Mouse (Mus musculus): ENCODE measurements around the gene Zfp503. TPM values are rescaled to one million over a fixed set of nuclear protein-coding genes. Genes with fewer than 3 reads are reported as not detected.

The Zfp503 gene
- polyA plus RNA-seq, 1 experiment = 1.3 TPM

DNA sequence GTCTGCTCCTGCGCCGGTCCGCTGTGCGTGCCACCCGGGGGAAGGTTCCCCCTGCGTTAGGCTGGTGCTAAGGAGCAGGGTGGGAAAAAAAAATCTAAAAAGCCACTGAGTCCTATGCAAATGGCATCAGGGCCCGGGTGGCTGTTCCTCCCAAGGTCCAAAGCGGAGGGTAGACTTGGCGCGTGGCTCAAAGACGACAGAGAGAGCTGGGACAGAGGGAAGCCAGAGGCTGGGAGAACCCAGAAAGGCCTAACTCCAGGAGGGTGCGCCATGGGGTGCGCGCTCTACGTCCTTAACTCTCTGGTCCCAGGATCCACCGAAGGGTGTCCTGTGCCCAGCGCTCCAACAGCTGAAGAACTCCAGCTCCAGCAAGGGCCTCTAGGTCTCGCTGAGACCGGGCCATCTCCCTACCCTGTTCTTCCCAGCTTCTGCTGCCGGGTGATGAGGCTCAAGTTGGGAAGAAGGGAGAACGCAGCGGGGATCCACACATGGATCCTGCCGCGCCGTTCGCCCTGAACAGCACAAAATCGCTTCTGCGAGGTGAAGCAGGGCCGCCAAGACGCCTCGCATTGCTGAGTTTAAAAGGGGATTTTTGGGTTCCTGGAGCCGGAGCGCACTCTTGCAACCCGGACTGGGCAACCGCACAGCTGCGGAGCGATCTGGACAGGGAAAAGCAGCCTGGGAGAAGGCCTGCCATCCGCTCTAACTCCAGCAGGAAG is 6.7 kb downstream of the Zfp503 start:
- TF ChIP-seq FLI1 (IDR thresholded peaks at IDR 0.05; ENCODE audit: low read length) = no peak
- TF ChIP-seq GATA1 (IDR thresholded peaks at IDR 0.05; ENCODE audit: borderline replicate concordance, low read length) = no peak
- H3K27me3 ChIP-seq (replicated peaks) = peaks cover 87% of the 10 kb centered on the region
- 0 out of 2 replicates have a peak, but pooled peaks cover 10% of the 10 kb centered on the region for H3K9me3 ChIP-seq
- peaks cover 67% of the 10 kb centered on the region for H3K4me1 ChIP-seq
- H3K36me3 ChIP-seq (replicated peaks; ENCODE audit: low read length) = no peaks in the 10 kb centered on the region
- peak overlapping the region; percentile 86 for H3K4me3 ChIP-seq (replicated peaks)

DNA sequence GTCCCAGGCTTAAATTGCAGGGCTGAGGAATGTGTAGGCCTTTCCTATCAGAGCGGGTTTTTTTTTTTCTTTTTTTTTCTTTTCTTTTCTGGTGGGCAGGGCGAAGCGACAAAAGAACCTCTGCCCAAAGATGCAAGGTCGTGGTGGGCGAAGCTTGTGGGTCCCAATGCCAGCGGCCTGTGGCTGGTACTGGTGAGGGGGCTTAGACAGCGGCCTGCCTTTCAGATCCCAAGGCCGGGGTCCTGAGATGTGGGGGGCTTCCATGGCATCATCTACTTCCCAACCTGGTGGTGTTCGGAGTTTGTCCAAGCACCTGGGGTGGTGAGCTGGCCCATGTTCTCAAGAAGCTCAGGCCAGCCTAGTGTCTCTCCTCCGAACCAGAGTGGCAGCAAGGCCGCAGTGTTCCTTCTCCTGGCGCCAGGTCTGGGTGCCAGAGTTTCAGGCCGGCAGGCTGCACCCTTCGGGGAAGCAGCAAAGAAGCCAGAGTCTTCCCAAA is 7.3 kb downstream of the Zfp503 start:
- peaks cover 86% of the 10 kb centered on the region for H3K27me3 ChIP-seq (replicated peaks)

DNA sequence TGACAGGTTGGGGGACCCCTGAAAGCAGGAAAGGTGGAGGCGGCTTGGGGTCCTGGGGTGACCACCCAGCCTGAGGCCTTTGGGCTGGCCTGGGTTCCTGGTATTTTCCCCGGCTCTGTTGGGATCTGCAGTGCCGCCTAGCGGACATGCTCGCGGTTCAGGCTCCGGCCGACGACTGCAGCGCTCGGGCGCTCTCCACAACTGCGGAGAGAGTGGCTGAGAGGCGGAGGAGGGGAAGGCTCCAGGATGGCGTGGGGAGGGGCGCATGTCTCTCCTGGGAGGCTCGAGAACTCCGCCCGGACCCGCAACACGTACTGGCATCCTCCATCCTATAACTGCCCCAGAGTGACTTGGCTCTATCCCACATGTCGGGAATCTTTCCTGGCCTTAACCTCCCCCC is 7.9 kb downstream of the Zfp503 start:
- TF ChIP-seq GATA1 (IDR thresholded peaks at IDR 0.05; ENCODE audit: borderline replicate concordance, low read length) (no peak), FLI1 (IDR thresholded peaks at IDR 0.05; ENCODE audit: low read length) (no peak)
- H3K27me3 ChIP-seq (replicated peaks) = peaks cover 83% of the 10 kb centered on the region
- peak overlapping the region; percentile 86 for H3K4me3 ChIP-seq (replicated peaks)
- peaks cover 54% of the 10 kb centered on the region for H3K4me1 ChIP-seq
- 0 out of 2 replicates have a peak, but pooled peaks cover 10% of the 10 kb centered on the region for H3K9me3 ChIP-seq
- no peaks in the 10 kb centered on the region for H3K36me3 ChIP-seq (replicated peaks; ENCODE audit: low read length)

More for the DNA sequence above, 7.3 kb downstream of the Zfp503 start:
- Histone ChIP-seq H3K4me1 (peaks cover 61% of the 10 kb centered on the region), H3K36me3 (replicated peaks; ENCODE audit: low read length) (no peaks in the 10 kb centered on the region), H3K9me3 (0 out of 2 replicates have a peak, but pooled peaks cover 10% of the 10 kb centered on the region), H3K4me3 (replicated peaks) (peak overlapping the region; percentile 3)
- TF ChIP-seq FLI1 (IDR thresholded peaks at IDR 0.05; ENCODE audit: low read length) (no peak), GATA1 (IDR thresholded peaks at IDR 0.05; ENCODE audit: borderline replicate concordance, low read length) (no peak)

DNA sequence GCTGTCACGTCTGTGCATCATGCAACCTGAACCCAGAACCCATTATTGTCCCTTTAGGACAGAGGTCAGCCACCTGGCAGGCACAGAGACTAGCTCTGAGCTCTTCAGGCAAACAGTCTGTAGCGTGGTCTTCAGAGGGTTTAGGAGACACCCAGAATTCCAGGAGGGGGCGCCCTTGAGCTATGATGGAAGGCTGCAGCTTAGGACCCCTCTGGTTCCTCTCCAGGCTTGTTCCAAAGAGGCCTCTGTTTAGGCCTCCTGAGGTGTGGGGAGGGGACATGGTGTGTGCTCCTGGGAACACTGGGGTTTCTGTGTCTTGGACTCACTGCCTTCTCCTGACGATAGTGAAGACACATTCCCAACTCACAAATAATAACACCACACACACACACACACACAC is 20.4 kb downstream of the Zfp503 start:
- H3K36me3 ChIP-seq (replicated peaks; ENCODE audit: low read length) = no peaks in the 10 kb centered on the region
- TF ChIP-seq FLI1 (IDR thresholded peaks at IDR 0.05; ENCODE audit: low read length) (no peak), GATA1 (IDR thresholded peaks at IDR 0.05; ENCODE audit: borderline replicate concordance, low read length) (no peak)
- peaks cover 6% of the 10 kb centered on the region; the same call in 1 of the 2 replicates for H3K4me1 ChIP-seq
- peaks cover 8% of the 10 kb centered on the region for H3K9me3 ChIP-seq
- no peak overlapping the region for H3K4me3 ChIP-seq (replicated peaks)
- H3K27me3 ChIP-seq (replicated peaks) = peaks cover 49% of the 10 kb centered on the region

DNA sequence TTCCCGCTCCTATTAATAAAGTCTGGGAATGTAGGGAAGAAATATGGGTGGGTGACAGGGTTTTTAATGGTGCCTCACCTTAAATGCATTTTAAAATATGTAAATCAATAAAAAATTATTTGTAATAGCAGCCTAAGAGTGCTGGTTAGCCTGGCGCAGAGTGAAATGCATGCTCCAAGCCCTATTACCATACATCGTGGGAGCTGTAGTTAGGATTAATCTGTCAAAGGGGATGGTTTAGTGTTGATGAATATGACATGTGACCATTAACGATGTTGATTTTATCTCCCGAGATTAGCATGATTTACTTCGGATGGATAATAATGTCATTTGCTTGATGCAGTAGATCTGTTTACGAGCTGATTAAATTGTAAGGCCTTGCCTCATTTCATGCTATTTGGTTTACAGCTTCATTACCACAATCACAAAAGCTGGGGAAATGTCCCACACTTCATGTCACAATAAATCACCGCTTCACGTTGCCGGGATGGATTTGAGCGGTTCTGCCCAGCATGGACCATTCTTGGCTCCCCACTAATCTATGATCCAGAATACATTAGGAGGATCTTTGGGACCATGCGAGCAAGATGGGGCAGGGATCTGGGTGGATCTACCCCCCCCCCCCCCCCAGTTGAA is 21.9 kb downstream of the Zfp503 start:
- Histone ChIP-seq H3K9me3 (peaks cover 8% of the 10 kb centered on the region), H3K36me3 (replicated peaks; ENCODE audit: low read length) (no peaks in the 10 kb centered on the region), H3K4me3 (replicated peaks) (no peak overlapping the region), H3K4me1 (peaks cover 6% of the 10 kb centered on the region; the same call in 1 of the 2 replicates), H3K27me3 (replicated peaks) (peaks cover 41% of the 10 kb centered on the region)
- no peak for TF ChIP-seq GATA1 (IDR thresholded peaks at IDR 0.05; ENCODE audit: borderline replicate concordance, low read length)
- no peak for TF ChIP-seq FLI1 (IDR thresholded peaks at IDR 0.05; ENCODE audit: low read length)

DNA sequence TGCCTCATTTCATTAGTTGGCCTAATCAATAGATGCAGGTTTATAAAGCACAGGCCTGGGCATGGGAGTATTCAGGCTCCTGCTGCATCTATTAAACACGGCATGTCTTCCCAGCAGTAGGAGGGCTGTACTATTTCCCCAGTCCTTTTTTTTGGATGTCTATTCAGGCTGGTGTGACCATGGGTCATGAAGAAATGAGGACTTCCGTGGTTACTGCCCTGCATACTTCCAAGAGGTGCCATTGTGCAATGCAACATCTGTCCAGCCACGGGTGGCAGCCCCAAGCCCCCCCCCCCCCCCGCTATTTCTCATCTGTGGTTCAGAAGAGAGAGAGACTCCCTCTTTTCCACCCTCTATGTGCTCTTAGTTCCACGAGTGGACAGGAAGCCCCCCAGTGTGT is 23.1 kb downstream of the Zfp503 start:
- TF ChIP-seq GATA1 (IDR thresholded peaks at IDR 0.05; ENCODE audit: borderline replicate concordance, low read length) (no peak), FLI1 (IDR thresholded peaks at IDR 0.05; ENCODE audit: low read length) (no peak)
- Histone ChIP-seq H3K4me3 (replicated peaks) (no peak overlapping the region), H3K27me3 (replicated peaks) (peaks cover 34% of the 10 kb centered on the region), H3K9me3 (peaks cover under 1% of the 10 kb centered on the region), H3K36me3 (replicated peaks; ENCODE audit: low read length) (no peaks in the 10 kb centered on the region), H3K4me1 (no peaks in the 10 kb centered on the region)

DNA sequence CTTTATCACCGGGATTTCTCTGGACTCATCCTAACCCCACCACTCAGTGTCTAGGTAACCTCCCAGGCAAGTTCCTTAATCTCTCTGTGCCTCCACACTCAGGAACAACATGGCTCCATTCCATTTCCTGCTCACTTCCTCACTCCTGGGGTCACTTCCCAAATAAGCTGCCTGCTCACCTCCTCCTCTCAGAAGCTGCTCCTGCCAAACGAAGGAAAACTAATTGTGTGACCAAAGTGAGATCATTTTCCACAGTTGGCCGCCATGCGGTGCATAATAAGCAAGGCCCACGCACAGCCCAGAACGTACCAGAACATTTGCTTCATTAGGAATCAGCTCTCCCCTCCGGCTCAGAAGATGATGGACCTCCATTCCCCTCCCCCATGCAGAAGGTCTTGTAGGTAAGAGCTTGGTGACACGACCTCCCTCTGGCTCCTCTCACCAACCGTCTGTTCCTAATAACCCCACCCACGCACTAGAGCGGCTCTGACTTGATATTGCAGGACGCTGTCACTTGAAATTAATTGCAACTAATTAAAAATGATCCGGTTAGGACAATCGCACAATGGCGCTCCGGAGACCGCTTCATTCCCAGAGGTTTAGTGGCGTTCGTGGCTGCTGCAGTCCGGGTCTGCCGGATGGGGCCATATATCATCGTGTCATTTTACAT is 26.9 kb downstream of the Zfp503 start:
- Histone ChIP-seq H3K27me3 (replicated peaks) (peaks cover 22% of the 10 kb centered on the region), H3K4me3 (replicated peaks) (no peak overlapping the region), H3K4me1 (no peaks in the 10 kb centered on the region), H3K36me3 (replicated peaks; ENCODE audit: low read length) (no peaks in the 10 kb centered on the region), H3K9me3 (no peaks in the 10 kb centered on the region)
- TF ChIP-seq GATA1 (IDR thresholded peaks at IDR 0.05; ENCODE audit: borderline replicate concordance, low read length) (no peak), FLI1 (IDR thresholded peaks at IDR 0.05; ENCODE audit: low read length) (no peak)

DNA sequence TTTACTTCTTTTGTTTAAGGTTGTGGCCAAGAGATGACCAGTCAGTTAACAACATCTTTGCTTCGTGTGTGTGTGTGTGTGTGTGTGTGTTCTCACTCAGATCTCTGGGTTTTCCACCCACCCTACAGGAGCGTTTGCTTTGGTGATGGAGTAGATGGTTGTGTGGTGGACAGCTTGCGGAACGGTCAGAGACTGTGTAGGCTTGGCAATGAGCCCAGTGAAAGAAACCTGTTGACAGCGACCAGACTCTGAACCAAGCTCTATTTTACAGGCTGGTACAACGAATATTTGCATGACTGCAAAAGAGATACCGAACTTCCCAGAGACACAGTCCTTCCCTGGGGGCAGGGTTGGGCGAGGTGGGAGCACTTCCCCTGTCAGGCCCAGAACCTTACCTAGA is 30.2 kb downstream of the Zfp503 start:
- Histone ChIP-seq H3K27me3 (replicated peaks) (peaks cover 16% of the 10 kb centered on the region), H3K36me3 (replicated peaks; ENCODE audit: low read length) (no peaks in the 10 kb centered on the region), H3K4me1 (no peaks in the 10 kb centered on the region), H3K4me3 (replicated peaks) (no peak overlapping the region), H3K9me3 (0 out of 2 replicates have a peak, but pooled peaks cover 3% of the 10 kb centered on the region)
- no peak for TF ChIP-seq GATA1 (IDR thresholded peaks at IDR 0.05; ENCODE audit: borderline replicate concordance, low read length)
- no peak for TF ChIP-seq FLI1 (IDR thresholded peaks at IDR 0.05; ENCODE audit: low read length)

DNA sequence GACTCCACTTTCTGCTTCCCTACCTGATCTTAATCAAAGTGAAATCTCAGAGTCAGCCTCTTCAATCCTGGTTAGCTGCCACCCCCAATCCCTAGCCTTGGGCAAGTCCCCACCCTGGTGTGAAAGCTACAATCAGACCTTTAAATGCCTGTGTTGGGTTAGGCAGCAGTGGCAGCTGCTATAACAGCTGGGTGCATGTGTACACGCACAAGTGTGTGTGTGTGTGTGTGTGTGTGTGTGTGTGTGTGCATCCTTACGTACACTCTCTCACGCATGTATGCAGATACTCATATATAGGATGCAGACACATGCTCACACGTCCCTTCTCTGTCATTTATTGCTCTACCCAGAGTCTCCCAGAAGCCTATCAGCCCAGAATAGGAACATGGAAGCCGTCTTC is 30.8 kb downstream of the Zfp503 start:
- Histone ChIP-seq H3K9me3 (0 out of 2 replicates have a peak, but pooled peaks cover 3% of the 10 kb centered on the region), H3K27me3 (replicated peaks) (peaks cover 16% of the 10 kb centered on the region), H3K4me3 (replicated peaks) (no peak overlapping the region), H3K4me1 (no peaks in the 10 kb centered on the region), H3K36me3 (replicated peaks; ENCODE audit: low read length) (no peaks in the 10 kb centered on the region)
- TF ChIP-seq GATA1 (IDR thresholded peaks at IDR 0.05; ENCODE audit: borderline replicate concordance, low read length) = no peak
- TF ChIP-seq FLI1 (IDR thresholded peaks at IDR 0.05; ENCODE audit: low read length) = no peak

Data from megakaryocyte, embryonic 14.5 days (primary cell).